Mouse (Mus musculus): ENCODE measurements around the gene Srsf6. TPM values are rescaled to one million over a fixed set of nuclear protein-coding genes. Genes with fewer than 3 reads are reported as not detected.
"Not testable (repeated sequence)": the region's sequence is repeated elsewhere in the genome, so short reads cannot be mapped to it uniquely, and the experiment has no call there.

Gene Srsf6
- total RNA-seq (2021) = 10 to 100 TPM; 40.2 to 45.2 TPM
- long read RNA-seq, experiment 1, transcript Srsf6-201 (7 exons, 1,666 nt) = minor isoform, 5 of 31 reads
- long read RNA-seq, experiment 1, transcript Srsf6-203 (6 exons, 3,527 nt) = major isoform, 23 of 31 reads
- long read RNA-seq, experiment 1, partial matches to known transcripts = 2 of 31 reads
- long read RNA-seq, experiment 1, other reads (novel, unspliced or antisense) = 1 of 31 reads
- long read RNA-seq, experiment 2, transcript Srsf6-203 (6 exons, 3,527 nt) = major isoform, 21 of 28 reads
- long read RNA-seq, experiment 2, partial matches to known transcripts = 1 of 28 reads
- long read RNA-seq, experiment 2, other reads (novel, unspliced or antisense) = 2 of 28 reads

GRCm38 (mm10) chr2:162931123-162931673 lies at the start of gene Srsf6:
Gene Srsf6 (plus strand): TSS chr2:162931528.
- DNase-seq = peak; percentile 87

DNA sequence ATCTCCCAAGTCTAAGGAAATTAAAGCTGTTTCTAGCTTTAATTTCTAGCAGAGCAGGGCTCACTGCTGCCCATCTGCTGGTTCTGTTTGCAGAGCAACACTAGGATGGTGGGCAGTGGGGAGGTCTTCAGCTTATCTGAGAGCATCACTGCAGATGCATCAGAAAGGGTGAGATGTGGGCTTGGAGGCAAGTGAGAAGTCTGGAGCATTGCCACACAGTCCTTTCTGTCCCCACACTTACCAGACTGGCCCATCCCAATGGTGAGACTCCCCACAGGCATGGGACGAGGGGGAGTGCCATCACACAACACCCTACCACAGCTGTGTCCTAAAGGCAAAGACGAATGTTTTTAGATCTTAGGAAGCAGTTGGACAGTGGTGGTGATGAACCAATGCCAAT lies 47.2 kb upstream of the Srsf6 start:
- no peak for DNase-seq

DNA sequence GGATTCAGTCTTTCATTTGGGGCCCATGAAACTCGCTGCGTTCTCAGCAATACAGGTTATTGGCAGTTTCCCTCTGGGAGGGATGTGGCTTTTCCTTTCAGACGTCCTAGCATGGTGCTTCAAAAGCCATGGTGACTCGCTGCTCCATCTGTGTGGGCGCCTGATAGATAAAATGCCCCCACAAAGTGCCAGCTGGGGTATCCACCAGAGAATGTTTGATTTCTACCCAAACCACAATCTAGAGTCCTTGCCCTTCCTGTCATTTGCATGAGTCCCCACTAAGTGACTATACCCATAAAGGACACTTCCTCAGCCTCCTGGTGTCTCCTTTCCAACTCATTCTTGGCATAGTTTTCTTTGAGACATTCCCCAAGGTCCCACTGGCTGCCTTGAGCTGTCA lies 44.2 kb upstream of the Srsf6 start:
- no peak for DNase-seq

DNA sequence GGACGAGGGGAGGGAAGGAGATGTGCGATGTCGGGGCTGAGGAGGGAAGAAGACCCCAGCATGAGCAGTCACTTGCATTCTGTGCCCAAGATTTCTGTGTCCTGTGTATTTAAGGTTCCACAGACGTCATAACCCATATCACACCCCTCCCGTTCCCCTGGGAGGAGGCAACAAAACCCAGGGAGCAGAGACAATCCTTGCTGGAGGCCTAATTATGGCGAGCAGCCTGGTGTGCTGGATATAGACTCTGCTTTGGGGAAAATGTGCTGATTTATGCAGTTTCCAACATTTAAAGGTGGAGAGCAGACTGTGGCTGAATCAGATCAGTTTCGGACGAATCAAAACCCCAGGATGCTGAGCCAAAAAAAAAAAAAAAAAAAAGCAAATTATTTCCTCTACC lies 42.7 kb upstream of the Srsf6 start:
- no peak for DNase-seq

DNA sequence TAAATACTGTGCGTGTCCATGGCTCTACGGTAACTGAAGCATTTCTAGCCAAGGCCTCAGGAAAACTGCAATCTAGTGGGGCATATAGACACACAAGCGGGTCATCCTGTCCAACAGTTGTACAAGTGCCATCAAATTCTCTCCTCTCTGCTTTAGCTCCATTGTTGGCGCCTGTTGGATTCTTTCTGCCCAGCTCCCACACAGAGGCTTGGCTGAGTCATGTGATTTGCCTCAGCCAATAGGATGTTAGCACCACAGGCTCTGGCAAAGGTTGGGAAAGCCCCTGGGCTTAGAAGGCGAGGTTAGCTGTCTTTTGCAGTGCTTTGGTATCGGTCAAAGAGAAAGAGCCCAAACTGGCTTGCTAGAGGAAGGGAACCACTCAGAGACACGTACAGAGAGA lies 42.1 kb upstream of the Srsf6 start:
- DNase-seq = no peak

- DNase-seq = no peak
Observed at GRCm38 (mm10) chr2:162889731-162890130, 41.6 kb upstream of the Srsf6 start.

GRCm38 (mm10) chr2:162892979-162893378 lies 38.3 kb upstream of the Srsf6 start:
- not testable (repeated sequence) for DNase-seq

DNA sequence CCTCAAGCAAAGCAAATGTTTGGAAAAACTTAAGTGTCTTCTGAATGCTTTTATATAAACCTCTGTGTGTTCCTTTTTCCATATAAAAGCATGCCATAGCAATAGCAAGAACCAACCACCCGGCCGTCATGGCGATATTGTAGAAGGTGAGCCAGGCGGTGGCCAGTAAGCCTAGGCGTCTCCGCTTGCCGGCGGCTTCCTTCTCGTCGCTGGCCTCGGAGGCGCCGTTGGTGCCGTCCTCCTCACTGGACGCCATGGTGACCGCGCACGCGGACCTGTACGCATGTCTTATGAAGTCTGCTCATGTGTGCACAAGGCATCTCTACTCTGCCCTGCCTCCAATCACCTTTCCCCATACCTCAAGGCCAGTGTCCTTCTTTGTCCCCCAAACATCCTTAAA lies 32.1 kb upstream of the Srsf6 start:
- not testable (repeated sequence) for DNase-seq

- no peak for DNase-seq
Observed at GRCm38 (mm10) chr2:162899880-162900589, 31.3 kb upstream of the Srsf6 start.

DNA sequence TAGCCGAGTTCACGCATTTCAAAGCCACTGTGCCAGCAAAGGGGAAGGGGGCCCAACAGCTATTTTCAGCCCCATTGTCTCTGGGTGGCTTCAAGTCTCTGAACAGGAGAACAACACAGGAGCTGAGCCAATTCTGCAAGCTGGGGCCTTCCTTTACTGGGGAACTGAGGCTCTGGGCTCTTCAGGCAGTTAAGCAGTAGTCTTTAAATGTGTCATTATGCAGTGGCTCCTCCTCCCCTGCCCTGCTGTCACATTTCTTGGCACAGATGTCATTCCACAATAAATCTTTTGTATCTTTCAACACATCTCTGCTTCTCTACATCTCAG lies 30.8 kb upstream of the Srsf6 start:
- no peak for DNase-seq

- DNase-seq = no peak
Observed at GRCm38 (mm10) chr2:162905902-162906301, 25.4 kb upstream of the Srsf6 start.

DNA sequence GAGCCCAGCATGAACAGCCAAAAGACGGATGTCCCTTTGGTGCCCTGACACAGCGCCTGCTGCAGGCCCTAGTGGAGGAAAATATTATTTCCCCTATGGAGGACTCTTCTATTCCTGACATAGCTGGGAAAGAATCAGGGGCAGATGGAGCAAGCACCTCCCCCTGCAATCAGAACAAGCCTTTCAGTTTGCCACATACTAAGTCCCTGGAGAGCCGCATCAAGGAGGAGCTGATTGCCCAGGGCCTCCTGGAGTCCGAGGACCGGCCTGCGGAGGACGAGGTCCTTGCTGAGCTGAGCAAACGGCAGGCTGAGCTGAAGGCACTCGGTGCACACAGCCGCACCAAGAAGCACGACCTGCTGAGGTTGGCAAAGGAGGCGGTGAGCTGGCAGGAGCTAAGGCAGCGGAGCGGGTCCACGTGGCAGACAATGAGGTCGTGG lies 23.3 kb upstream of the Srsf6 start:
- DNase-seq = no peak

GRCm38 (mm10) chr2:162914040-162914439 lies 17.3 kb upstream of the Srsf6 start:
- no peak for DNase-seq

- DNase-seq = no peak
Observed at GRCm38 (mm10) chr2:162914519-162914918, 16.8 kb upstream of the Srsf6 start.

DNA sequence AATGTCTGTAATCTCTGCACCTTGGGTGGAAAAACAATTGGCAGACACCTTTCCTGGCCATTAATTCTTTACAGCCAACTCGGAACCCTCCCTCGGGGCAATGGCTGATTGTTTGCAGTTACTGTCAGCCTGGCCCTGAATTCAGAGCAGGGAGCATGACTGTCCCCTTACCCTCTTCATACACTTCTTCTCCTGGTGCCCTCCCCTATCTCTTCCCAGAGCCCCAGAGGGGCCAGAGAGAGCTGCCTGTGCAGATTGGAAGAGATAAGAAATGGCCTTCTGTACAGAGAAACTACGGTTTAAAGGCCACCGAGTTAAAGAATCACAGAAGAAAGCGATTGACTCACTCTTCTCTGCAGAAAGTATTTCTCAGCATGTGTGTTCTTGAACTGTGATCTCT lies 11.4 kb upstream of the Srsf6 start:
- DNase-seq = no peak

DNA sequence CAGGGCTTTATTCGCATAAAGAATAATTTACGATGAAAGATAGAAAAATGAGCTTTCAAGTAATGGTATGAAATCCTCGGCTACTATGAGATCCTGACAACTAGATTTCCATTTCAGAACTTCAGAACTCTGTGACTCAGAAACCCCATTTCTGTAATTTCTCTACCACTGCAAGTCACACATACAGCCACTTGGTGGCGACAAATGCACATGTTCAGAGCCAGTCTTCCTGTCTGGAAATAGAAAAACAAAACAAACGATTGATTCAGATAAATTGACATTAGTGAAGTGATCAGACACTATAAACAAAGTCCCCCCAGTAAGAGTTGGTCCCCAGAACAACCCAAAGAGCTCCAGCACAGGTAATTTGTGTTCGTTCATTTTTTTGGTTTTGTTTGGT lies 9.1 kb upstream of the Srsf6 start:
- DNase-seq = no peak

- no peak for DNase-seq
Observed at GRCm38 (mm10) chr2:162922834-162923233, 8.5 kb upstream of the Srsf6 start.

- DNase-seq = no peak
Observed at GRCm38 (mm10) chr2:162924126-162924525, 7.2 kb upstream of the Srsf6 start.

DNA sequence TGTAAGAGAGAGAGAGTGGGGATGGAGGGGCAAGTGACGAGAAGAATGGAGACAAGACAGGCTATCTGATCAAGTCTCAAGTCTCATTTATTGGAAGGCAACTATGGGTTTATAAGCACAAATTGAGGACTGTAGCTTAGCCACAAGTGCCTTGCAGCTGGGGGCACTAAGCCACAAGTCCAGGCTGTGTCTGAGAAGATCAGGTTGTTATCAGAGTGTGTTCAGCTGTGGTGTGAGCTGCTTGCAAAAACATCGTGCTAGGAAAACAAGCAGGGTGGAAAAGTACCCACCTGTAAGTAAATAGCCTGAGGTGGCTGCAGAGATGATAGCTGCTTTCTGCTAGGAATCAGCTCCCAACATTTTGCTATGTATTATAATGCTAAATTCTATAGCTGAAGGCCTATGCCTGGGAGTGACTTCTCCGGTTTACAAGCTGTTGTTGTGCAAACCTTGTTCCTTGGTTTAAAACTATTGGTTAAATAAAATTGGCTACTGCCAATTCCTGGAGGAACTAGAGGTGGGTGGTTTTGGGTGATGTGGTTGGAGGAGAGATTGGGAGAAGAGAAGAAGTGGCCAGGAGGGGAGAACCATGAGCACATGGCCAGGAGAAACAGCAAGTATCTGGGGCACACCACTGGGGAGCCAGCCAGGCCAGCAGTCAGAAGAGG lies 3.3 kb upstream of the Srsf6 start:
- no peak for DNase-seq

- no peak for DNase-seq
Observed at GRCm38 (mm10) chr2:162929704-162930103, 1.6 kb upstream of the Srsf6 start.

DNA sequence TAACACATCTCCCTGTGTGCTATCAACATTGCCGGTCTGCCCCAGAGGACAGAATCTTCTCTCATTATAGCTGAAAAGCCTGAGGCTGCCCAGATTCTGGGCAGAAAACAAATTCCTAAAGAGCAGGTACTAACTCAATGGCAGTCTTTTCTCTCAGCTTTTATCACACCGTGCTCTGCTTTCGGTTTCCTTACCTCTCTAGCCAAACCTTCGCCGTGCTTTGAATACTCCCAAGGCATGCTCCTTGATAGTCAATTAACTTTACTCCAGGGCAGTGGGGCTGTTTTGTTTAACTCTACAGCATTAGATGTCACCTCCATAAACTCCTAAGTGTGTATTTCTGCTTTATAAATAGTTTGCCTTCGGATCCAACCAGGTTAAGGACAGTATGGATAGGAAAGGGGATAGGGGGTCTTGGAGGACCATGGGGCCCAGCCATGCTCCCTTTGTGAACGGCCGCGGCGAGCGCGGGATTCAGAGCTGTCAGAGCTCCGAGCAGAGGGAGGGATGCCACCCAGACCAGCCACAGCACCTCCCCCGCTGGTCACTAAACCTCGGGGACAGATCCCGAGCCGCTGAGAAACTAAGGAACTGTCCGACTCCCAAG lies 709 bp upstream of the Srsf6 start:
- no peak for DNase-seq
